9 mouse cellular contexts compared by ENCODE assay signal in genomic region chr2:164520782-164521181, GRCm38 (mm10). TPM values are rescaled to one million over a fixed set of nuclear protein-coding genes. Genes with fewer than 3 reads are reported as not detected.
DNase-seq lines count a peak whose midpoint lies in the region; ATAC-seq and TF ChIP-seq lines count a peak whose summit lies in the region.
"Had no signal": no experiment of that assay in that cellular context is flagged by ENCODE, and none has a peak within 500 bp of the region (broad histone marks: within the 10 kb centered on the region; RNA-seq: fewer than 3 reads in every experiment).

No protein-coding gene starts in this region.

- peaks cover 3% of the 10 kb centered on the region; the same call in 1 of the 2 replicates for H3K4me1 ChIP-seq in liver, embryonic 11.5 days (replicated peaks; ENCODE audit: control insufficient read depth, insufficient read depth, low read length)
- peaks cover 3% of the 10 kb centered on the region for H3K4me1 ChIP-seq in olfactory bulb, adult 2 months (ENCODE audit: control insufficient read depth, insufficient read depth, low read length)

- H3K4me2 ChIP-seq in liver, embryonic 11.5 days = no peak overlapping the region
- H3K4me2 ChIP-seq: heart, embryonic 15.5 days had no signal

- no peak overlapping the region for H3K27ac ChIP-seq in liver, embryonic 11.5 days (ENCODE audit: low read depth, low read length)
- H3K27ac ChIP-seq in olfactory bulb, adult 2 months (ENCODE audit: insufficient read depth, low read depth, low read length) = no peak overlapping the region
- H3K27ac ChIP-seq: heart, embryonic 15.5 days had no signal

- H3K27me3 ChIP-seq in liver, embryonic 11.5 days (replicated peaks; ENCODE audit: control insufficient read depth, insufficient read depth, low read length) = 0 out of 2 replicates have a peak, but pooled peaks cover 2% of the 10 kb centered on the region

- peak; percentile 27 to 29 for DNase-seq in cerebellum, adult 18-20 months
- DNase-seq in cerebellum, adult 9-11 months = no peak
- DNase-seq in urinary bladder, postnatal 14 days (ENCODE audit: low spot score) = peak; percentile 76
- no peak for DNase-seq in urinary bladder, postnatal 10 days (ENCODE audit: low spot score)
- peak; percentile 73 to 76 for DNase-seq in heart, postnatal 10 days
- no peak for DNase-seq in liver, embryonic 11.5 days (ENCODE audit: low spot score)

- H3K9ac ChIP-seq in liver, embryonic 11.5 days (ENCODE audit: low read depth, low read length) = no peak overlapping the region
- H3K9ac ChIP-seq: heart, embryonic 15.5 days had no signal

- no peak for TF ChIP-seq POLR2A in olfactory bulb, adult 2 months (IDR thresholded peaks at IDR 0.05; ENCODE audit: insufficient read depth, low read depth, low read length)

- H3K9me3 ChIP-seq in liver, embryonic 11.5 days (ENCODE audit: control insufficient read depth, low read length) = no peaks in the 10 kb centered on the region
- H3K9me3 ChIP-seq: heart, embryonic 15.5 days had no signal

- 6% methylated on average over 3 of the region's 3 CpGs for WGBS in liver, embryonic 11.5 days
- WGBS in olfactory bulb, adult 2 months = 26% methylated on average over 3 of the region's 3 CpGs

- intact Hi-C loops in heart, postnatal 10 days (cut with DNase I) = loop anchor here (1.0 to 10.0 kb wide), 3 partner anchors 58 to 416 kb away; no protein-coding TSS in a partner anchor

- H3K36me3 ChIP-seq in liver, embryonic 11.5 days (ENCODE audit: control insufficient read depth, insufficient read depth, low read length) = no peaks in the 10 kb centered on the region
- H3K36me3 ChIP-seq: heart, embryonic 15.5 days had no signal

- ATAC-seq in liver, embryonic 11.5 days (replicated peaks; ENCODE audit: low FRiP score) = 0 out of 2 replicates have a peak, but pooled peaks have one; percentile 26
- no peak for ATAC-seq in activated CD4-positive, CD25-positive, alpha-beta regulatory T cell, adult 4 months

- H3K4me3 ChIP-seq in liver, embryonic 11.5 days (ENCODE audit: low read depth, low read length) = no peak overlapping the region
- no peak overlapping the region for H3K4me3 ChIP-seq in olfactory bulb, adult 2 months (ENCODE audit: insufficient read depth, low read depth, low read length)
- H3K4me3 ChIP-seq: heart, embryonic 15.5 days had no signal

- 0 out of 2 replicates have a peak, but pooled peaks have one; percentile 20 for TF ChIP-seq CTCF in olfactory bulb, adult 2 months (IDR thresholded peaks at IDR 0.05; ENCODE audit: insufficient read depth, low read depth, low read length)

RNA-seq across cellular contexts. Expression of gene Pigt, which starts 23.5 kb away (rescaled TPM):
- total RNA-seq in heart, postnatal 10 days (2021) = 10 to 100 TPM; 56.4 to 56.8 TPM
- 52.1 and 58.7 TPM in 2 replicates for polyA plus RNA-seq in liver, embryonic 11.5 days (2014; fragmentation: Nextera tagmentation; extraction: Ambion mirVana)
- not detected in 2 replicates for polyA plus RNA-seq in olfactory bulb, adult 2 months (2012; ENCODE audit: insufficient read depth, insufficient read length, low replicate concordance, missing spikeins)
- 10 to 100 TPM; 19.6 to 47.7 TPM for polyA plus RNA-seq in activated CD4-positive, CD25-positive, alpha-beta regulatory T cell, adult 4 months (2017; shearing (Covaris generic))

RNA-seq across cellular contexts. Expression of gene Dbndd2, which starts 34.9 kb away (rescaled TPM):
- 10 to 100 TPM; 17.1 to 18.9 TPM for total RNA-seq in heart, postnatal 10 days (2021)
- polyA plus RNA-seq in liver, embryonic 11.5 days (2014; fragmentation: Nextera tagmentation; extraction: Ambion mirVana) = 2.1 TPM in 2 replicates
- polyA plus RNA-seq in olfactory bulb, adult 2 months (2012; ENCODE audit: insufficient read depth, insufficient read length, low replicate concordance, missing spikeins) = 84.6 TPM in 1 of 2 replicates, not detected in the other
- 1 to 10 TPM; 2.1 to 6.8 TPM for polyA plus RNA-seq in activated CD4-positive, CD25-positive, alpha-beta regulatory T cell, adult 4 months (2017; shearing (Covaris generic))

RNA-seq across cellular contexts. Expression of gene Wfdc2, which starts 41.4 kb away (rescaled TPM):
- 1 to 10 TPM in 1 of 2 experiments, under 1 TPM in 1; 0.84 to 1.0 TPM for total RNA-seq in heart, postnatal 10 days (2021)
- 8.2 and 9.1 TPM in 2 replicates for polyA plus RNA-seq in liver, embryonic 11.5 days (2014; fragmentation: Nextera tagmentation; extraction: Ambion mirVana)
- not detected in 2 replicates for polyA plus RNA-seq in olfactory bulb, adult 2 months (2012; ENCODE audit: insufficient read depth, insufficient read length, low replicate concordance, missing spikeins)
- not detected for polyA plus RNA-seq in activated CD4-positive, CD25-positive, alpha-beta regulatory T cell, adult 4 months (2017; shearing (Covaris generic))

RNA-seq across cellular contexts. Expression of gene Trp53tg5, which starts 47.3 kb away (rescaled TPM):
- not detected for total RNA-seq in heart, postnatal 10 days (2021)
- not detected in 2 replicates for polyA plus RNA-seq in liver, embryonic 11.5 days (2014; fragmentation: Nextera tagmentation; extraction: Ambion mirVana)
- polyA plus RNA-seq in olfactory bulb, adult 2 months (2012; ENCODE audit: insufficient read depth, insufficient read length, low replicate concordance, missing spikeins) = not detected in 2 replicates
- under 1 TPM in 1 of 2 experiments, not detected in 1; 0.37 TPM for polyA plus RNA-seq in activated CD4-positive, CD25-positive, alpha-beta regulatory T cell, adult 4 months (2017; shearing (Covaris generic))
- polyA plus RNA-seq: heart, embryonic 15.5 days had no signal

RNA-seq across cellular contexts. Expression of gene Spint3, which starts 52.5 kb away (rescaled TPM):
- not detected for total RNA-seq in heart, postnatal 10 days (2021)
- polyA plus RNA-seq in liver, embryonic 11.5 days (2014; fragmentation: Nextera tagmentation; extraction: Ambion mirVana) = not detected in 2 replicates
- polyA plus RNA-seq in olfactory bulb, adult 2 months (2012; ENCODE audit: insufficient read depth, insufficient read length, low replicate concordance, missing spikeins) = not detected in 2 replicates
- not detected for polyA plus RNA-seq in activated CD4-positive, CD25-positive, alpha-beta regulatory T cell, adult 4 months (2017; shearing (Covaris generic))
- polyA plus RNA-seq: heart, embryonic 15.5 days had no signal

Comparison
In these comparisons a context has a peak if more than half of its experiments do, and no peak if none do; other contexts are left out.
1. DNase-seq: peak in cerebellum, adult 18-20 months (2 of 2), urinary bladder, postnatal 14 days (single experiment) and heart, postnatal 10 days (2 of 2); none in cerebellum, adult 9-11 months (single experiment), urinary bladder, postnatal 10 days (single experiment) and liver, embryonic 11.5 days (single experiment).
2. RNA of gene Dbndd2, which starts 34.9 kb away (polyA plus RNA-seq): 84.6 TPM in olfactory bulb, adult 2 months; 2.1 to 6.8 TPM in activated CD4-positive, CD25-positive, alpha-beta regulatory T cell, adult 4 months and 2.1 TPM in liver, embryonic 11.5 days; every median in the first group is over 10 times any median in the second.